Mouse (Mus musculus) cerebellum, adult 2 months (tissue): ENCODE data around the gene Nol11.

Source experiments
- CTCF ChIP-seq: fragments of 200-500 bp; IDR thresholded peaks from 2 replicates; pipeline ENCODE4 v1.5.1; 2011; ENCODE audit warnings: low read depth, mild to moderate bottlenecking, control low read depth, low read length, moderate library complexity, borderline replicate concordance; ENCODE audit not compliant: insufficient read depth
- POLR2A ChIP-seq: fragments of 200-500 bp; IDR thresholded peaks from 2 replicates; pipeline ENCODE4 v1.6.1; 2011; ENCODE audit warnings: low read length, control low read depth, borderline replicate concordance; ENCODE audit not compliant: insufficient read depth

GRCm38 (mm10) chr11:107237532-107237931 lies 48.4 kb upstream of the Nol11 start:
- TF ChIP-seq CTCF (no peak), POLR2A (no peak)
